Mouse (Mus musculus) kidney, adult 2 months (tissue): ENCODE measurements around the gene Ptpn11.

ENCODE experiments used
- CTCF ChIP-seq: fragments of 200-500 bp; conservative IDR thresholded peaks from 2 replicates; pipeline ENCODE4 v1.5.1; 2011; ENCODE audit warnings: low read depth, mild to moderate bottlenecking, control low read depth, low read length, moderate library complexity, mixed read lengths; ENCODE audit not compliant: insufficient read depth, insufficient read length
- POLR2A ChIP-seq: fragments of 200-500 bp; IDR thresholded peaks from one replicate; pipeline ENCODE4 v1.6.1; 2011; ENCODE audit warnings: low read depth, low read length, control low read depth

DNA sequence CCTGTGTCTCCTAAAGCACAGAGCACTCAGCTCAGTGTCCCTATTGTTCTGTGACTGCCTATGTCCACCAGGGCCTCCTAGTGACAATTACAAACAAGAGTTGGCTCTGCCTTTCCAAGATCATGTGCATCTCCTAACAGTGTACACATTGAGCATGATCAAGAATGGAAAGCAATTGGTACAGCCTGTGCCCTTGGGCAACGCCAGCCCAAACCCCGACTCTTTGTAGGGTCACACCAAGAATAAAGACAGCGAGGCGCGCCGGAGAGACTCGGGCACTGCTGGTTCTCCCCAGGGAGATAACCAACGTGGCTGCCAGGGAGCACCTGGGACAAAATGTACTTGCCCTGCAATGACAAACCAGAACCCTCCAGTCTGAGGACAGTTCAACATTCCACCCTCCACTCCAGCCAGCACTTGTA is 3.6 kb downstream of the Ptpn11 start:
- TF ChIP-seq CTCF (no peak), POLR2A (no peak)
